Mouse (Mus musculus): Measurements from ENCODE around the gene Ikzf1. TPM values are rescaled to one million over a fixed set of nuclear protein-coding genes. Genes with fewer than 3 reads are reported as not detected.

The Ikzf1 gene
- polyA plus RNA-seq, 1 experiment = 3.8 TPM

GRCm38 (mm10) chr11:11818797-11819196 is 134.0 kb downstream of the Ikzf1 start:
- no peak for TF ChIP-seq POLR2A (IDR thresholded peaks at IDR 0.05; ENCODE audit: borderline replicate concordance, extremely low read depth, insufficient read depth, insufficient read length, poor library complexity, severe bottlenecking)
- TF ChIP-seq CTCF (IDR thresholded peaks at IDR 0.05; ENCODE audit: borderline replicate concordance, extremely low read depth, insufficient read depth, insufficient read length) = no peak
- DNase-seq (ENCODE audit: low read depth) = no peak

GRCm38 (mm10) chr11:11819206-11819605 is 134.4 kb downstream of the Ikzf1 start:
- TF ChIP-seq POLR2A (IDR thresholded peaks at IDR 0.05; ENCODE audit: borderline replicate concordance, extremely low read depth, insufficient read depth, insufficient read length, poor library complexity, severe bottlenecking) = no peak
- no peak for TF ChIP-seq CTCF (IDR thresholded peaks at IDR 0.05; ENCODE audit: borderline replicate concordance, extremely low read depth, insufficient read depth, insufficient read length)

GRCm38 (mm10) chr11:11820251-11820650 is 135.4 kb downstream of the Ikzf1 start:
- no peak for TF ChIP-seq POLR2A (IDR thresholded peaks at IDR 0.05; ENCODE audit: borderline replicate concordance, extremely low read depth, insufficient read depth, insufficient read length, poor library complexity, severe bottlenecking)
- peak; percentile 80; the same call in 1 of the 2 replicates for TF ChIP-seq CTCF (IDR thresholded peaks at IDR 0.05; ENCODE audit: borderline replicate concordance, extremely low read depth, insufficient read depth, insufficient read length)
- peak; percentile 96 for DNase-seq (ENCODE audit: low read depth)

More at GRCm38 (mm10) chr11:11819206-11819605, 134.4 kb downstream of the Ikzf1 start:
- no peak for DNase-seq (ENCODE audit: low read depth)

- TF ChIP-seq POLR2A (IDR thresholded peaks at IDR 0.05; ENCODE audit: borderline replicate concordance, extremely low read depth, insufficient read depth, insufficient read length, poor library complexity, severe bottlenecking) (no peak), CTCF (IDR thresholded peaks at IDR 0.05; ENCODE audit: borderline replicate concordance, extremely low read depth, insufficient read depth, insufficient read length) (no peak)
- DNase-seq (ENCODE audit: low read depth) = no peak
Measured at GRCm38 (mm10) chr11:11820737-11821136, 135.9 kb downstream of the Ikzf1 start.

GRCm38 (mm10) chr11:11821387-11821975 is 136.7 kb downstream of the Ikzf1 start:
- TF ChIP-seq CTCF (IDR thresholded peaks at IDR 0.05; ENCODE audit: borderline replicate concordance, extremely low read depth, insufficient read depth, insufficient read length) = no peak
- peak; percentile 14; the same call in 1 of the 2 replicates for TF ChIP-seq POLR2A (IDR thresholded peaks at IDR 0.05; ENCODE audit: borderline replicate concordance, extremely low read depth, insufficient read depth, insufficient read length, poor library complexity, severe bottlenecking)
- peak; percentile 97 for DNase-seq (ENCODE audit: low read depth)

Other genes starting within 250 kb of the Ikzf1 start
- gene Spata48, start 222.9 kb upstream of the Ikzf1 start, polyA plus RNA-seq (2012; rRNA removed) = 0.35 and 0.48 TPM in 2 replicates
- 0.32 and 0.36 TPM in 2 replicates for gene Zpbp, start 222.6 kb upstream of the Ikzf1 start, polyA plus RNA-seq (2012; rRNA removed)
- not detected in 2 replicates for gene 4930512M02Rik, start 57.2 kb upstream of the Ikzf1 start, polyA plus RNA-seq (2012; rRNA removed)
- gene Fignl1, start 124.0 kb downstream of the Ikzf1 start, polyA plus RNA-seq (2012; rRNA removed) = 8.7 and 11.4 TPM in 2 replicates
- 11.2 and 13.8 TPM in 2 replicates for gene Ddc, start 213.1 kb downstream of the Ikzf1 start, polyA plus RNA-seq (2012; rRNA removed)